Mouse (Mus musculus) hindbrain, embryonic 15.5 days (tissue): ENCODE measurements around the gene Commd7. TPM values are rescaled to one million over a fixed set of nuclear protein-coding genes. Genes with fewer than 3 reads are reported as not detected.

ENCODE experiments used
- ATAC-seq: fragments of 200-750 bp; cut with Nextera tagmentation; 2 replicates; pipeline ENCODE4 v1.8.0; 2017; ENCODE audit warnings: low read depth, moderate number of reproducible peaks, moderate TSS enrichment; ENCODE audit not compliant: low FRiP score
- H3K27ac ChIP-seq: fragments of 300-500 bp; sonication (generic); replicated peaks from 2 replicates; pipeline ENCODE4 v1.5.1; 2015; ENCODE audit warnings: mild to moderate bottlenecking, inconsistent platforms
- H3K27me3 ChIP-seq: fragments of 300-500 bp; sonication (generic); 2 replicates; pipeline ENCODE4 v1.6.1; 2015; ENCODE audit warnings: control low read depth, inconsistent platforms
- H3K36me3 ChIP-seq: fragments of 300-500 bp; sonication (generic); 2 replicates; pipeline ENCODE4 v1.6.1; 2015; ENCODE audit warnings: control low read depth, inconsistent platforms
- H3K4me1 ChIP-seq: fragments of 300-500 bp; sonication (generic); replicated peaks from 2 replicates; pipeline ENCODE4 v1.6.1; 2015; ENCODE audit warnings: control low read depth, inconsistent platforms
- H3K4me2 ChIP-seq: fragments of 300-500 bp; sonication (generic); 2 replicates; pipeline ENCODE4 v1.6.1; 2015; ENCODE audit warnings: moderate library complexity, mild to moderate bottlenecking, inconsistent platforms
- H3K4me3 ChIP-seq: fragments of 300-500 bp; sonication (generic); 2 replicates; pipeline ENCODE4 v1.5.1; 2015; ENCODE audit warnings: mild to moderate bottlenecking, inconsistent platforms
- H3K9ac ChIP-seq: fragments of 300-500 bp; sonication (generic); 2 replicates; pipeline ENCODE4 v1.6.1; 2015; ENCODE audit warnings: inconsistent platforms
- H3K9me3 ChIP-seq: fragments of 300-500 bp; sonication (generic); 2 replicates; pipeline ENCODE4 v1.6.1; 2016; ENCODE audit warnings: control low read depth, inconsistent platforms
- WGBS: fragments of 180-500 bp; shearing (Covaris S2); methylation state at CpG from one replicate; pipeline ENCODE4 v1.1.7; 2015; 5-methylcytosine and 5-hydroxymethylcytosine counted together
- polyA plus RNA-seq: library from polyadenylated mRNA; unstranded; fragments of >200 nt; fragmentation: Nextera tagmentation; extraction: Ambion mirVana; gene quantifications from 2 replicates; pipeline ENCODE4 v1.2.1, GENCODE M21; 2015

The Commd7 gene
- polyA plus RNA-seq, 1 experiment from 2014 or later: 89.9 TPM

DNA sequence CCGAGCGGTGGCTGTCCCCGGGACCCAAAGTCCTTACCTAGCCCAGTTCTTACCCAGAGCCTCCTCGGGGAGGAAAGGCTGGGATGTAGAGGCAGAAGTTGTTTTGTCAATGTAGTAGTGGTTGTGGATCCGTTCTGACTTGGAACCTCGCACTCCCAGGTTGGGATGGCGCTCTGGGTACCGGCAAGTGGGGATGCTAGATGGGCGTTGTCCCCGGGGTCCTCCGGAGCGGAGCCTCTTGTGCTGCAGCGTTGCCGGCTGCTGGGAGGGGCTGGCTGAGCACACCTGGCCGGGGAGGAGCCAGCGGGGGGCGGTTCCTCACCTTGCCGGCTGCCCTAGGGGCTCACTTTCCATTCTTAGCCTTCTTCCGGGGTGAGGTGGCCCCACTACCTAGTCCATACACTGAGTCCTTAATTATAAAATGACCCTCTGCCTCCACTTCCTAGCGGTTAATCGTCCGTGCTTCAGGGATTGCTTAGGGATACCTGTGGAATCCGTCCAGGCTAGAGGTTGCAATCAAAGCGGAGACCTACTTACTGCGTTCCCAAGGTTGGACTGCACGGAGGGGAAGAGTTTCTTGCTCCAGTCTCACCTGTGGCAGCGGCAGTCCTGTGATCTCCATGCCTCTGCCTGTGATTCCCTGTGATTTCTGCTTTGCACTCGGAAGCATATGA, 17.6 kb upstream of the Commd7 start:
- Histone ChIP-seq H3K4me3 (peak overlapping the region; percentile 76), H3K36me3 (no peaks in the 10 kb centered on the region), H3K4me2 (peak overlapping the region; percentile 89), H3K27me3 (no peaks in the 10 kb centered on the region), H3K27ac (no peak overlapping the region), H3K9me3 (no peaks in the 10 kb centered on the region), H3K4me1 (peaks cover 17% of the 10 kb centered on the region), H3K9ac (peak overlapping the region; percentile 72)
- WGBS: 1% methylated on average over 28 of the region's 28 CpGs
- ATAC-seq: peak; percentile 25; the same call in 1 of the 2 replicates

DNA sequence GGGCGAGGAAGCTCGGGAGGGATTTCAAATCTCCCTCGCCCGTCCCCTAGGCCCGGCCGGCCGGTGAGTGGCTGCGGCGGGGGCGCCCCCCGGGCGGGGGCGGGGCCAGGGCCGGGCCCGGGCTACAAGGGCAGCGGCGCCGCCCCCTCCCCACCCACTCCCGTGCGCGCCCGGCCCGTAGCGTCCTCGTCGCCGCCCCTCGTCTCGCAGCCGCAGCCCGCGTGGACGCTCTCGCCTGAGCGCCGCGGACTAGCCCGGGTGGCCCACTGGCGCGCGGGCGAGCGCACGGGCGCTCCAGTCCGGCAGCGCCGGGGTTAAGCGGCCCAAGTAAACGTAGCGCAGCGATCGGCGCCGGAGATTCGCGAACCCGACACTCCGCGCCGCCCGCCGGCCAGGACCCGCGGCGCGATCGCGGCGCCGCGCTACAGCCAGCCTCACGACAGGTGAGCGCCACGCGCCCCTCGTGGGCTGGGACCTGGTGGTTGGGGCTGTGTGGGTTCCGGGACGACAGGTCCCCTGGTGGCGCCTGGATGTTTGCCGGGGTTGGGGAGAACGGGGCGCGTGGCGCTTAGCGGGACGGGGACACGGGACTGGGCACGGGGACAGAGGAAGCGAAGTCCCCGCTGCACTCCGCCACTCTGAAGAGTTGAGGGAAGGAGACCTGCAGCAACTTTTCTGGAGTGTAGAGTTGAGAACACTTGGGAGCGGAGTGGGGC, 16.9 kb upstream of the Commd7 start, which contains the start of gene Dnmt3b:
TSS of gene Dnmt3b (plus strand) at position 153 of the 716 bp plus-strand sequence.
- H3K9me3 ChIP-seq: no peaks in the 10 kb centered on the region
- H3K36me3 ChIP-seq: no peaks in the 10 kb centered on the region
- peaks cover 17% of the 10 kb centered on the region for H3K4me1 ChIP-seq
- peak; percentile 88 for ATAC-seq
- H3K27ac ChIP-seq: peak within 1 kb of the TSS; percentile 44; the same call in 1 of the 2 replicates
- H3K27me3 ChIP-seq: no peaks in the 10 kb centered on the region
- H3K4me3 ChIP-seq: peak within 1 kb of the TSS; percentile 76
- H3K4me2 ChIP-seq: peak within 1 kb of the TSS; percentile 89
- WGBS: under 1% methylated on average over 78 of the region's 93 CpGs
- peak within 1 kb of the TSS; percentile 72 for H3K9ac ChIP-seq

DNA sequence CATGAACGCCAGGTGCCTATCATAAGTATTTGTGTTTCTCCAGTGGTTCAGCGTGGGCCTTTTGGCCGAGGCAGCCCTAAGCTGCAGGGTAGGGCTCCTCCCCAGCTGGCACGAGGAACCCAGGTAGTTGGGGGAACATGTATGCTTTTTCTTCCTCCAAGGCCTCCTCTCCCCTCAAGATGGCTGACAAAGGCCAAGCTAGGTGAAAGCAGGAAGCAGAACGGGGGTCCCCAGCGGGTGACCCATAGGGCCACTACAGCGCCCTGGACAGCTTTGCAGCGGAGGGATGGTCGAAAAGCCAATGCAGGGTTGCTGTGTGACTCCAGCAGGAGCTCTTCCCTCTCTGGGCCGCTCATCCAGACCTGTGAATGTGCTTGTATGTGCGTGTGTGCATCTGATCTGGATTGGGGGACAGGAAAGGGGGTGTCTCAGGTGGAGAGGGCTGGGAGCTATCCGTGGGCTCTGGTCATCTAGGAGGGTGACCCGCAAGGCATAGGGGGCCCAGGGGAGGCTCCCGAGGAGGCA, 16.3 kb upstream of the Commd7 start:
- WGBS: 16% methylated on average over 14 of the region's 14 CpGs
- peak overlapping the region; percentile 76 for H3K4me3 ChIP-seq
- peaks cover 17% of the 10 kb centered on the region for H3K4me1 ChIP-seq
- no peaks in the 10 kb centered on the region for H3K9me3 ChIP-seq
- peak; percentile 49 for ATAC-seq
- H3K27ac ChIP-seq: 0 out of 2 replicates have a peak overlapping the region, but pooled peaks have one; percentile 44
- H3K9ac ChIP-seq: peak overlapping the region; percentile 72
- H3K36me3 ChIP-seq: no peaks in the 10 kb centered on the region
- no peaks in the 10 kb centered on the region for H3K27me3 ChIP-seq
- H3K4me2 ChIP-seq: peak overlapping the region; percentile 89

DNA sequence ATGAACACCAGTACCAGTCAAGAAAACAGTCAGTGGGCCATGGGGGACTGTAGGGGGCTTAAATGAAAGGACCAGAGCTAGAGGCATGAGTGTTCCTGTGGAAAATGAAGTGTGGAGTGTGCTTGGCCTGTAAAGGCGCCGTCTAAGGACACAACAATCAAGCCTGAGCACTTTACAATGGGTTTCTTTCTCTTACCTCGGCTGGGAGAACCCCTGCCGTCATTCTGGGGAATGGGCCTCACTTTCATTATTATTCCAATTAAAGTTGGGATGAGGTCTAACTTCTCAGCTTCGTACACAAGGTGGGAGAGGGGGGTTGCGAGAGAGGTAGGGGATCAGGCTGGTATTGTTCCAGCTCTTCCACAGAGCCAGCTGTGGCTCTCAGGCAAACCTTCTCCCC, 10.4 kb upstream of the Commd7 start:
- Histone ChIP-seq H3K9ac (no peak overlapping the region), H3K4me2 (no peak overlapping the region), H3K4me3 (no peak overlapping the region), H3K36me3 (no peaks in the 10 kb centered on the region), H3K4me1 (no peaks in the 10 kb centered on the region), H3K27me3 (no peaks in the 10 kb centered on the region), H3K9me3 (no peaks in the 10 kb centered on the region), H3K27ac (no peak overlapping the region)
- 16% methylated on average over 6 of the region's 6 CpGs for WGBS
- no peak for ATAC-seq

DNA sequence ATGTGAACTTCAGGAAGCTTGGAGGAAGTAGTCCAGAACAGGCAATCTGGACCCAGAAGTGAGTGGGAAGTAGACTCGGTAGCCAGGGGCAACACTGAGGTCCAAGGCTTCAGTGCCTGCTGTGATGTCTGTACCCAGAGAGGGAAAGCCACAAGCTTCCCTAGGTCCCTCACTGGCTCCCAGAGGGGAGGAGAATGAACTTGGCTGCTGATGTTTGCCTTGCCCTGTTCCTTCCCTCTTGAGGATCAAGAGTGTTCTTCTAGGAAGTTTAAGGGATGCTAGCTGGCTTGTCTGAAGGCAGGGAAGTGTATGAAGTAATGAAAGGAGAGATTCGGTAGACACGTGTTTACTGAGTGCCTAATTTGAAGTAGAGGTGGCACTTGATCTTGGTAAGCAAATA, 9.9 kb upstream of the Commd7 start:
- no peak overlapping the region for H3K9ac ChIP-seq
- ATAC-seq: no peak
- WGBS: 18% methylated on average over 3 of the region's 3 CpGs
- H3K4me3 ChIP-seq: no peak overlapping the region
- H3K27ac ChIP-seq: no peak overlapping the region
- H3K36me3 ChIP-seq: no peaks in the 10 kb centered on the region
- H3K4me1 ChIP-seq: no peaks in the 10 kb centered on the region
- H3K27me3 ChIP-seq: no peaks in the 10 kb centered on the region
- H3K9me3 ChIP-seq: no peaks in the 10 kb centered on the region
- no peak overlapping the region for H3K4me2 ChIP-seq

DNA sequence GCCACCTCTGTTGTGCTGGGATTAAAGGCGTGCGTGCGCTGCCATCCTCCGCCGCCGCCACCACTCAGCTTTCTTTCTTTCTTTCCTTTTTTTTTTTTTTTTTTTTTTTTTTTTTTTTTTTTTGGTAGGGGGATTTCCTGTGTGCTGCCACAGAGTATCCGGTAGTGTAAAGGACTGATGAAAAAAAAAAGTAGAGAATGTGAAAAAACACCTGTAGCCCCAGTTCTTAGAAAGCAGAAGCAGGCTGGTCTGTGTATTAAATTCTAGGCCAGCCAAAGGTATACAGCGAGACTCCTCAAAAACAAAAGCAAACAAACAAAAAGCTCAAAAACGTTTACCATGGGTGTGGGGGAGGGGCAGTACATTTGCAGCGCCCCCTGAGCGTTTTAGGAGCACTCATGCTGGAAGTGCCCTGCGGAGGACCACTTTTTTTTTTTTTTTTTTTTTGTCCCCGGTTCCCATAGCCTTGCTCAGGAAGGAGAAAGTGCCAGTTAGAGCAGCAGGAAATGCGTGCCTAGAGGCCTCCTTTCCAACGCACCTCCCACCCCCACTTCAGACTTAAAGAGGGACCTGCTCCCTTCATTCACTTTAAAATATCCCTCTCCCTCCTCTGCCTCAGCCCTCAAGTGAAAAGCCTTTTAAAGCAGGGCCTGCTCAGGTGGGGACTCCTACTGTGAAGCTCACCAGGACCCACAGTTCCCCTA, 6.5 kb upstream of the Commd7 start:
- no peak overlapping the region for H3K9ac ChIP-seq
- no peaks in the 10 kb centered on the region for H3K4me1 ChIP-seq
- 27% methylated on average over 15 of the region's 15 CpGs for WGBS
- H3K9me3 ChIP-seq: no peaks in the 10 kb centered on the region
- no peaks in the 10 kb centered on the region for H3K27me3 ChIP-seq
- H3K4me2 ChIP-seq: no peak overlapping the region
- ATAC-seq: no peak
- no peak overlapping the region for H3K27ac ChIP-seq
- H3K4me3 ChIP-seq: no peak overlapping the region
- H3K36me3 ChIP-seq: no peaks in the 10 kb centered on the region

DNA sequence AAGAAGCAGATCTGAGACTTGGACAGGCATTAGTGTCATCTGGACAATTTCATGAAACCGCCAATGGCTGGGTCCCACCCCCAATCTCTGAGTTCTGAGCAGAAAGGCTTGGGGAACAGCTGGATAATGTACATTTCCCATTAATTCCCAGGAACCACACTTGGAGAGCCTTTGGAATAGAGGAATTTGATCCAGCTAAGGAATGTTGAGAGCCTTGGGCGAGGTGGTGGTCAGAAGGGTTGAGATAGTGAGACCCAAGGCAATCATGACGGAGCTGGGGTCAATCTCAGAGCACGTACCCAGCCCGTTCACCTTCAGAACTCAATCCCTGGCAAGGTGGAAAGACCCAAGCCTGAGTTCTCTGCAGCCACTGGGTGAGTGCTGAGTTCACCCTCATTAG, 678 bp upstream of the Commd7 start:
- no peaks in the 10 kb centered on the region for H3K27me3 ChIP-seq
- H3K4me3 ChIP-seq: peak overlapping the region; percentile 68; the same call in 1 of the 2 replicates
- no peak for ATAC-seq
- 96% methylated on average over 5 of the region's 5 CpGs for WGBS
- H3K4me1 ChIP-seq: peaks cover 28% of the 10 kb centered on the region
- H3K4me2 ChIP-seq: peak overlapping the region; percentile 63
- H3K9ac ChIP-seq: peak overlapping the region; percentile 79; the same call in 1 of the 2 replicates
- peaks cover 3% of the 10 kb centered on the region for H3K36me3 ChIP-seq
- no peaks in the 10 kb centered on the region for H3K9me3 ChIP-seq
- peak overlapping the region; percentile 86; the same call in 1 of the 2 replicates for H3K27ac ChIP-seq

DNA sequence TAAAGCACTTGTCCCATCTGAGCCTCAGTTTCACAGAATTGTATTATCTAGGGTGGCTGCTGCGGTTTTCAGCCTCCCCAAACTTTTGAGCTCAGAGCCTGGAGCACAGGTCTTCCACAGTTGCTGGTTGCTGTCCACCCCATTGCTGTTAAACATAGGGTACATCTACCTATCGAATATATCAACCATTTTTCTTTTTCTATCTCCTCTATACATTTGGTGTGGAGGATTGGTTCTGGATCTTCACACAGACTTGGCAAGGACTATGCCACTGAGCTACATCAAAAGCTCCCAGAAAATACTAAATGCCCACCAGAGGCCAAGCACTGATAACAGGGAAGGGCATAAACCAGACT, 268 bp upstream of the Commd7 start:
- H3K4me3 ChIP-seq: peak overlapping the region; percentile 68
- peaks cover 28% of the 10 kb centered on the region for H3K4me1 ChIP-seq
- H3K9ac ChIP-seq: peak overlapping the region; percentile 79
- peak overlapping the region; percentile 63 for H3K4me2 ChIP-seq
- ATAC-seq: peak; percentile 36
- H3K9me3 ChIP-seq: no peaks in the 10 kb centered on the region
- peaks cover 7% of the 10 kb centered on the region for H3K36me3 ChIP-seq
- H3K27ac ChIP-seq: peak overlapping the region; percentile 86
- 26% methylated on average over 2 of the region's 2 CpGs for WGBS
- no peaks in the 10 kb centered on the region for H3K27me3 ChIP-seq

DNA sequence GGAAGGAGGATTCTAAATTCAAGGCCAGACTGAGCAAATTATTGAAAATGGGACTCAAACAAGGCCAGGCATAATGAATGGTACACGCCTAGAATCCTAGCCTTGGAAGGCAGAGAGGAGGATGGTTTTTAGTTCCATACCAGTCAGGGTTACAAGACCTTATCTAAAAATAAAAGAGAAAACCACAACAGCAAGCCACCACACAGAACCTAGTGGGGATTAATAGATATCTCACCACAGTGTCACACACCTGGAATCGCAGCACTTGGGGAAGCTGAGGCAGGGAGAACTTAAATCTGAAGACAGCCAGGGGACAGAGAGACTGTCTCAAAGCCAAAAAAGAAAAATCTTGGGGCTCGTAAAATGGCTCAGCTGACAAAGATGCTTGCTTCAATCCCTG, 1.6 kb downstream of the Commd7 start:
- peak overlapping the region; percentile 63; the same call in 1 of the 2 replicates for H3K4me2 ChIP-seq
- no peaks in the 10 kb centered on the region for H3K27me3 ChIP-seq
- H3K4me3 ChIP-seq: no peak overlapping the region
- ATAC-seq: no peak
- no peak overlapping the region for H3K27ac ChIP-seq
- no peaks in the 10 kb centered on the region for H3K9me3 ChIP-seq
- H3K9ac ChIP-seq: no peak overlapping the region; the same call in 1 of the 2 replicates
- 90% methylated on average over 3 of the region's 3 CpGs for WGBS
- H3K36me3 ChIP-seq: peaks cover 24% of the 10 kb centered on the region
- peaks cover 28% of the 10 kb centered on the region for H3K4me1 ChIP-seq

DNA sequence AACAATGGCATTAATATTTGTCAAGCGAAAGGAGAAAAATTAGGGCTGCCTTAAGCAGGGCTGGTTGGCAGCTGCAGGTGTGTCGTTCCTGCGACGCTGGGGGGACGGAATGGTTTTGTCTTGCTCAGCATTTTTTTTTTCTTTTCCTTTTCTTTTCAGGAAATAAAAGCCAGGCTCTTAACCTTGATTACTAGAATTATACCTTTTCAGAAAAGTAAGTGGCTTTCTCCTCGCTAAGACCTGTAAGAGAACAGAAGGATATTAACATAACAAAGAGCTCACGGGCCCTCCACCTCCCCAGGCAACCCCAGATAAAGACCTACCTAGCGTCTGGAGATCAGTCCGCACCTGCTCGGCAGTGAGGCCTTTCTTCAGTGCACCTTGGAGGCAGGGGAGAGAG, 10.1 kb downstream of the Commd7 start:
- Histone ChIP-seq H3K4me1 (no peaks in the 10 kb centered on the region), H3K9me3 (no peaks in the 10 kb centered on the region), H3K9ac (no peak overlapping the region), H3K27me3 (no peaks in the 10 kb centered on the region), H3K36me3 (peaks cover 87% of the 10 kb centered on the region), H3K4me3 (no peak overlapping the region), H3K4me2 (no peak overlapping the region), H3K27ac (no peak overlapping the region)
- WGBS: 52% methylated on average over 10 of the region's 10 CpGs
- no peak for ATAC-seq

DNA sequence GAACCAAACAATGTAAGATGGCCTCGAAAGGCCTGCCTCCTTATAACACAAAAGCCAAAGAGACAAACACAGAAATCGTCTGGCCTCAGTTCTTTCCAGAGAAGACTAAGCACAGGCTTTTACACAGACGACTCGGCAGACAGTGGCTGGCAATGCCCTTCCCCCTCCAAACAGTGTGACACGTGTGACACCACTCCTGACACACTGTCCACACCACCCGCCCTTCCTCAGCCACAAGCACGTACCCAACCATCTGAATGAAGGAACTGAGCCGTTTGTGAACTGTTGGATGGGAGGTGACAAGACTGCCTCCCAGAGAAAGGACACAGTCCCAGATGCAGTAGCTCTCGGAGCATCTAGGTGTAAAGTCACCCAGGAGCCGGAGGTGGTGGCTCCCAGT, 13.7 kb downstream of the Commd7 start:
- ATAC-seq: no peak
- Histone ChIP-seq H3K4me3 (no peak overlapping the region), H3K4me1 (no peaks in the 10 kb centered on the region), H3K27ac (no peak overlapping the region), H3K36me3 (peaks cover 62% of the 10 kb centered on the region), H3K4me2 (no peak overlapping the region), H3K9ac (no peak overlapping the region), H3K27me3 (no peaks in the 10 kb centered on the region), H3K9me3 (no peaks in the 10 kb centered on the region)
- 87% methylated on average over 10 of the region's 10 CpGs for WGBS

DNA sequence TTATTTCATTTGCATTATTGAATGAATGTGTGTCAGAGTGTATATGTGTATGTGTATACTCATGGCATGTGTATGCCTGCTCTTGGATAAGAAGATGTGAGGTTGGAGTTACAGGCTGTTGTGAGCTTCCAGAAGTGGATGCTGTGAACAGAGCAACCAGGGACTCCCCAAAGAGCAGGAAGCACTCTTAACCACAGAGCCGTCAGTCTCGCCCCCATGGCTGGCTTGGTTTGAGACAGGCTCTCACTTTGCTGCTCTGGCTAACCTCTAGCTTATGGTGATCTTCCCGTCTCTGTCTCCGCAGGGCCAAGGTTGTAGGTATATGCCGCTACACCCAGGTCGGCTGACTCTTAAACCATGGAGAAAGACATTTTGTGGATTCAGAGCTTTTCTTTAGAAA, 14.1 kb downstream of the Commd7 start:
- H3K4me3 ChIP-seq: no peak overlapping the region
- no peaks in the 10 kb centered on the region for H3K9me3 ChIP-seq
- H3K27ac ChIP-seq: no peak overlapping the region
- no peaks in the 10 kb centered on the region for H3K27me3 ChIP-seq
- 95% methylated on average over 6 of the region's 6 CpGs for WGBS
- H3K4me1 ChIP-seq: no peaks in the 10 kb centered on the region
- H3K4me2 ChIP-seq: no peak overlapping the region
- peaks cover 60% of the 10 kb centered on the region for H3K36me3 ChIP-seq
- no peak for ATAC-seq
- no peak overlapping the region for H3K9ac ChIP-seq
